Mouse (Mus musculus) heart, postnatal 36 days (tissue): ENCODE measurements around the gene Tesk1. TPM values are rescaled to one million over a fixed set of nuclear protein-coding genes. Genes with fewer than 3 reads are reported as not detected.

ENCODE experiments used
- DNase-seq, 2 experiments: peaks; one replicate each; pipeline ENCODE4 v3.0.0; 2021 to 2022
- intact Hi-C: fragments of 180-260 bp; cut with DNase I; formaldehyde crosslinking; loops from one replicate; pipeline ENCODE4 v1.15.1; 2025
- total RNA-seq, 2 experiments: library from RNA; stranded (reverse); gene quantifications; 2 replicates each; pipeline ENCODE4 v1.2.3; 2021

Tesk1 gene
- total RNA-seq, 2 experiments from 2014 or later: 32.8 to 33.4 TPM

- peak in 1 of 2 experiments; percentile 2 for DNase-seq
- intact Hi-C loops: no loop called here
Observed at GRCm38 (mm10) chr4:43418450-43418849, 23.3 kb upstream of the Tesk1 start.

GRCm38 (mm10) chr4:43418973-43419656 lies 22.6 kb upstream of the Tesk1 start:
- intact Hi-C loops: no loop called here
- DNase-seq: peak in 1 of 2 experiments; percentile 51

- DNase-seq: peak in 1 of 2 experiments; percentile 18
- intact Hi-C loops: loop anchor here (1.0 to 10.0 kb wide), 3 partner anchors 39 to 445 kb away; partner anchors contain the start of genes Atp8b5 and Rusc2
Observed at GRCm38 (mm10) chr4:43419801-43420281, 21.9 kb upstream of the Tesk1 start.

- DNase-seq: peak; percentile 84 to 87
- intact Hi-C loops: loop anchor here (1.0 to 10.0 kb wide), 3 partner anchors 39 to 444 kb away; partner anchors contain the start of genes Atp8b5 and Rusc2
Observed at GRCm38 (mm10) chr4:43420305-43420704, 21.4 kb upstream of the Tesk1 start.

- no peak for DNase-seq
- intact Hi-C loops: loop anchor here (1.0 to 10.0 kb wide), 2 partner anchors 68 to 443 kb away; no protein-coding TSS in a partner anchor
Observed at GRCm38 (mm10) chr4:43421632-43422240, 20.0 kb upstream of the Tesk1 start.

- intact Hi-C loops: loop anchor here (10.0 kb wide), 1 partner anchor 441 kb away; no protein-coding TSS in a partner anchor
- no peak for DNase-seq
Observed at GRCm38 (mm10) chr4:43423267-43423934, 18.3 kb upstream of the Tesk1 start.

GRCm38 (mm10) chr4:43424072-43424471 lies 17.7 kb upstream of the Tesk1 start:
- DNase-seq: no peak
- intact Hi-C loops: loop anchor here (10.0 kb wide), 1 partner anchor 441 kb away; no protein-coding TSS in a partner anchor

- intact Hi-C loops: loop anchor here (10.0 kb wide), 1 partner anchor 440 kb away; no protein-coding TSS in a partner anchor
- no peak for DNase-seq
Observed at GRCm38 (mm10) chr4:43425197-43425596, 16.5 kb upstream of the Tesk1 start.

GRCm38 (mm10) chr4:43425648-43426380 lies 15.9 kb upstream of the Tesk1 start:
- DNase-seq: no peak
- intact Hi-C loops: loop anchor here (10.0 kb wide), 1 partner anchor 439 kb away; no protein-coding TSS in a partner anchor

- intact Hi-C loops: loop anchor here (10.0 kb wide), 1 partner anchor 438 kb away; no protein-coding TSS in a partner anchor
- DNase-seq: no peak
Observed at GRCm38 (mm10) chr4:43426487-43426886, 15.3 kb upstream of the Tesk1 start.

- intact Hi-C loops: loop anchor here (10.0 kb wide), 1 partner anchor 437 kb away; no protein-coding TSS in a partner anchor
- no peak for DNase-seq
Observed at GRCm38 (mm10) chr4:43427501-43428179, 14.1 kb upstream of the Tesk1 start.

- intact Hi-C loops: loop anchor here (10.0 kb wide), 1 partner anchor 436 kb away; no protein-coding TSS in a partner anchor
Observed at GRCm38 (mm10) chr4:43428180-43428861, 13.4 kb upstream of the Tesk1 start.

GRCm38 (mm10) chr4:43428946-43429345 lies 12.8 kb upstream of the Tesk1 start, which contains the start of gene Fam166b:
Gene Fam166b, minus strand, starts transcription at chr4:43429134.
- intact Hi-C loops: loop anchor here (10.0 kb wide), 1 partner anchor 436 kb away; no protein-coding TSS in a partner anchor
- DNase-seq: no peak

More at GRCm38 (mm10) chr4:43428180-43428861, 13.4 kb upstream of the Tesk1 start:
- no peak for DNase-seq

- DNase-seq: peak; percentile 82 to 87
- intact Hi-C loops: no loop called here
Observed at GRCm38 (mm10) chr4:43431690-43432089, 10.0 kb upstream of the Tesk1 start.

- no peak for DNase-seq
- intact Hi-C loops: no loop called here
Observed at GRCm38 (mm10) chr4:43432832-43433231, 8.9 kb upstream of the Tesk1 start.

- peak; percentile 99 for DNase-seq
- intact Hi-C loops: loop anchor here (1.0 to 5.0 kb wide), 5 partner anchors 36 to 269 kb away; partner anchors contain the start of genes Creb3, Olfr71 and Tln1
Observed at GRCm38 (mm10) chr4:43442044-43442443, 305 bp downstream of the Tesk1 start.

- intact Hi-C loops: loop anchor here (1.0 to 5.0 kb wide), 5 partner anchors 36 to 268 kb away; partner anchors contain the start of genes Creb3, Olfr71 and Tln1
- peak; percentile 63 to 77 for DNase-seq
Observed at GRCm38 (mm10) chr4:43442456-43443361, 970 bp downstream of the Tesk1 start.
